Mouse (Mus musculus) brain, embryonic 14.5 days (tissue): ENCODE measurements at regions not wholly inside any gene's neighbourhood (a gene's known extent, or its start where the extent isn't known, plus 50 kb on each side); places are given as distances from the start of the nearest gene placed in this dataset.
A peak's percentile ranks its signal among the peaks of the same experiment; 100 is the strongest.

Experiments
- DNase-seq: peaks from one replicate; pipeline ENCODE4 v3.0.0-alpha.2; 2011; ENCODE audit warnings: low read depth
- CTCF ChIP-seq: fragments of 200-500 bp; IDR thresholded peaks from 2 replicates; pipeline ENCODE4 v1.5.1; 2012; ENCODE audit warnings: inconsistent platforms, mild to moderate bottlenecking, moderate library complexity, borderline replicate concordance; ENCODE audit not compliant: insufficient read depth, insufficient read length; ENCODE audit errors: extremely low read depth
- POLR2A ChIP-seq: fragments of 200-500 bp; IDR thresholded peaks from 2 replicates; pipeline ENCODE4 v1.6.1; 2012; ENCODE audit warnings: mild to moderate bottlenecking, inconsistent platforms, borderline replicate concordance; ENCODE audit not compliant: poor library complexity, insufficient read depth, insufficient read length, severe bottlenecking; ENCODE audit errors: extremely low read depth

DNA sequence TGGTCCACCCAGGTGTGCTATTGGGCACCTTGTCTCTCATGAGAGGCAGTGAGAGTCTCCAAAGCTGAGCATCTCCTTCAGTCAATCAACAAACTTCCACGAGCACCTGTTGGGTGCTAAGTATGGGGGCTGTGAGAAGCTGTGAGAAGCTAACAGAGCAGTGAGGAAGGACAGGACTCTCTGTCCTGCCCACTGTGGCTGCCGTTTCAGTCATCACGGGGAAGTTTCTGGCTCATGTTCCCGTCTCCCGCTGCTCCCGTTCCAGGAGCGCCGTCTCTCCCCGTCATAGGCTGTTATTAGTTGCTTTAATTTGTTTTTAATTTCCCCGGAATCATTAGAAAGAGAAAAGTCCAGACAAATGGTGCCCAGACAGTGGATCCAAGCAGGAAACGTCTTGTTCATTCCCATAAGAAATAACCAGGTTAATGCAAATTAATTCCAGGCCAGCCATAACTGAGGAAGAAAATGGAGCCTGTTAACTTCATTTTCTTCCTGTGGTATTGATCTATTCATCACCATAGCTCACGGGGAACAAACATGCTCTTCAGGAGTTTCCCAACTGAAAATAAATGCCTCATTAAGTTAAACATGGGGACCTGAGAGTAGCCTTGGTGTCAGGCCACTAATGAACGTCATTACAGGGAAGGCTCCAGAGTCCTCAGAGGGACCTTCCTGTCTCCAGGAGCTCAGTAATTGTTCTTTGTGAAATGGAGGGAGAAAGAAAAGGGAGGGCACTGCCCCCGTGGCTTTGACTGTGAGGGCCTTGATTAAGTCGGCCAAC lies 70.3 kb downstream of the Matn1 start:
- peak; percentile 92 for DNase-seq
- TF ChIP-seq CTCF (no peak), POLR2A (no peak)

DNA sequence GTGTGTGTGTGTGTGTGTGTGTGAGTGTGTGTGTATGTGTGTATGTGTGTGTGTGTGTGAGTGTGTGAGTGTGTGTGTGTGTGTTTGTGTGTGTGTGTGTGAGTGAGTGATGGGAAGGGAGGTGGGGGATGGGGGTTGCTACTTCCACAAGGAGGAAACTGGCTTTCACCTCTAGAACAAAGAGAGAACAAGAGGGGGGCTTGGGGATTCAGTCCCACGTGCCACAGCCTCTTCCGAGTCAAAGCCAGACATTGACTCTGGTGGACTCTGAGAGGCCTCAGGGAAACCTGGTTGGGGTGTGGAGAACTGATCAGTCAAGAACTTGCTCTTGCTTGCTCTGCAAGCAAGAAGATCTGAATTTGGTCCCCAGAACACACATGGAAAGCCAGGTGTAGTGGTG lies 71.0 kb downstream of the Matn1 start:
- no peak for TF ChIP-seq CTCF
- no peak for TF ChIP-seq POLR2A
- DNase-seq = peak; percentile 60

DNA sequence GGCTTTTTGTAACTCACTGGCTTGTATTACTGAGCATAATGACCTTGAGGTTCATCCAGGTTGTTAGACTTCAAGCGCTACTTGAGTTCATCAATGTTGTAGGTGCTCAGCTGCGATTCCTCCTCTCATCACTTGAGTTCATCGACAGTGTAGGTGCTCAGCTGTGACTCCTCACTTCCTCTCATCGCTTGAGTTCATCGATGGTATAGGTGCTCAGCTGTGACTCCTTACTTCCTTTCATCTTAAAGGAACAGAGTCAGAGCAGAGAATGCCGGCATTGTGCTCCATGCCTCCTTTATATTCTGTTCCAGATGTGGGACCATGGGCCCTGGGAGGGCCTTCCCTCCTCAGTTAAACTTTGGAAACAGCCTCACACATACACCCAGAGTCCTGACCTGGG lies 79.4 kb downstream of the Matn1 start:
- TF ChIP-seq POLR2A = no peak
- no peak for TF ChIP-seq CTCF
- DNase-seq = peak; percentile 40

GRCm38 (mm10) chr4:131036292-131036691 lies 92.1 kb downstream of the Matn1 start:
- TF ChIP-seq CTCF = peak; percentile 37; the same call in 1 of the 2 replicates
- no peak for TF ChIP-seq POLR2A
- DNase-seq = no peak

GRCm38 (mm10) chr4:131037179-131037578 lies 93.0 kb downstream of the Matn1 start:
- TF ChIP-seq CTCF = no peak
- no peak for TF ChIP-seq POLR2A
- peak; percentile 64 for DNase-seq

DNA sequence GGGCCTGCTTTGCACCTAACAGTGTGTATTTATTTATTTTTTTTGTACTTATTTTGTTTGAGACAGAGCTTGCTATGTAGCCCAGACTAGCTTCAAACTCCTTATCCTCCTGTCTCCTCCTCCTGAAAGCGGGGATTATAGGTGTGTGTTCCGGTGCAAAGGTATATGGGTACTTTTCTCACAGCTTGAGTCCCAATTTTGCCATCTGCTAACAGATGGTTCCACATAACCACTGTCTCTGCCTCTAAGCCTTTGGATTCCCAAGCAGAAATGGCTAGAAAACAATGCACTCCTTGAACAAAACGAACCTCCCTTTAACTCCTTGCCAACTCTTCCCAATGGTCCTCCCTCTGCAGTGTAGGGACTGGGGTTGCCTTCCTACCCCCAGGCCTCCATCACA lies 95.5 kb downstream of the Matn1 start:
- DNase-seq = no peak
- no peak for TF ChIP-seq CTCF
- no peak for TF ChIP-seq POLR2A

DNA sequence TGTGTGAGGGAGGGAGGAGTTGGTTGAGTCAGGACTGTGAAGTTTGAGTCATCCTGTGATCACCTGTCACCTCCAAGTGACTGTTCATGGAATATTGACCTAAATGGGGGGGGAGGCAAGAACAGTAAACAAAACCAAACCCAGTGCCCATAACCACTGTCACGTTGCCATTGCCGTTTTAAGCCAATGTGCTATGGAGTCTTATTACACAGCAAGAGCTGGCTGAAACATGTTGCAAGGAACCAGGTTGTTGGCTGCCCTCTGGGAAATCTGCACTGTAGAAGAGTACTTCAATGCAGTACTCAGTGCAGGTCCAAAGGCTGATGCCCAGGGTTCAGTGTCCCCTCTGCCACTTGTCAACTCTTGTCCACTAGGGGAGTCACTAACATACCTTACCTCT lies 97.0 kb downstream of the Matn1 start:
- TF ChIP-seq CTCF (no peak), POLR2A (no peak)
- DNase-seq = no peak

GRCm38 (mm10) chr4:131046101-131046500 lies 101.9 kb downstream of the Matn1 start:
- no peak for TF ChIP-seq POLR2A
- TF ChIP-seq CTCF = no peak
- peak; percentile 40 for DNase-seq

GRCm38 (mm10) chr4:131046969-131047650 lies 102.9 kb downstream of the Matn1 start:
- DNase-seq = peak; percentile 78
- TF ChIP-seq POLR2A (no peak), CTCF (no peak)

- no peak for TF ChIP-seq CTCF
- no peak for TF ChIP-seq POLR2A
- DNase-seq = no peak
Measured at GRCm38 (mm10) chr4:131056293-131056692, 112.1 kb downstream of the Matn1 start.

DNA sequence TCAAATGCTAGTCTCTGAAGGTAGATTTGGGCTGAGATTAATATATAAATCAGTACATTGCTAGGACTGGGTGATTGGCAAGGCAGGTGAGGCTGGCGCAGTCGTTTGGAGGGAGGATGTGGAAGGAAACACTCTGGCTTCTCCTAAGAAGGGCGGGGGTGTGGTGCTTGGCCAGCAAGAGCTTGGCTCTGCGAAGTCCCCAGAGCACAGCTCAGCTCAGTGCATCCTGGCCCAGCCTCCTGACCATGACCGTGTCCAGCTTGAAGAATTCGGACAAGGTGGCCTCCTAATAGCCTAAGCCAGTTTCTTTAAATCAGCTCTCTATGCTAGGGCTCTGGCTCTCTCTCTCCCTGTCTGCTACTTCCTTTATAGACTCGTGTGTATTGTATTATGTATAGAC lies 115.4 kb downstream of the Matn1 start:
- TF ChIP-seq POLR2A = no peak
- no peak for TF ChIP-seq CTCF
- DNase-seq = no peak
